Mouse (Mus musculus) heart, postnatal 10 days (tissue): ENCODE measurements around the gene 1520401A03Rik. TPM values are rescaled to one million over a fixed set of nuclear protein-coding genes. Genes with fewer than 3 reads are reported as not detected.

Source experiments
- DNase-seq, 2 experiments: peaks; one replicate each; pipeline ENCODE4 v3.0.0; 2021
- intact Hi-C: fragments of 180-260 bp; cut with DNase I; formaldehyde crosslinking; loops from one replicate; pipeline ENCODE4 v1.15.1; 2025
- total RNA-seq, 2 experiments: library from RNA; stranded (reverse); gene quantifications; 2 replicates each; pipeline ENCODE4 v1.2.3; 2021

Gene 1520401A03Rik
- total RNA-seq, 2 experiments from 2014 or later: not detected

DNA sequence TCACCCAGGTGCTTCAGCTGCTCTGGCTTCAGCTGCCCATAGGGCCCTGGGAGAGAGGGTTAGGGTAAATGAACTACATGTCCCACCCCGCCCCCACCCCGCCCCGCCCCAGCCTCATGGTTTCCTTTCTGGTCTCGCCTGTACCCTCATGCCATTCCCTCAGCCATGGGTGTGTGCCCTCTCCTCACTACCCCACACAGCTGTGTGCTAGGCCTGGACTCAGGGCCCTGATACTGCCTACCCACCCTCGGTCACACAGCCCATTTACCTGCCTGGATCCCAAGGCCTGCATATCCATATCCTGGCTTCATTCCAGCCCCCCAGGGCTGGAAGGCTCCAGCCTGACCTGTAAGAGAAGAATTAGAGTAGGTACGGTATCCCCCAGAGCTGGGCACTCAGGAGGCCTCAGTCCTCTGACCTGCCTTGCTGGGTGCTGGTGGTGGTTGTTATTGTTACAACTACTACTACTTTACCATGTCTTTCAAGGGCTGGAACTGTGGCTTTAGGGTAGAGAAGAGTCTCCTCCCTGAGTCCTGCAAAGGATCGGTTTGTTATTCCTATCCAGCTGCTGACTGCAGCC lies 17.0 kb downstream of the 1520401A03Rik start:
- intact Hi-C loops: loop anchor here (2.0 to 5.0 kb wide), 2 partner anchors 43 to 135 kb away; partner anchors contain the start of gene Bicdl2

GRCm38 (mm10) chr17:23704741-23705140 lies 17.8 kb downstream of the 1520401A03Rik start:
- intact Hi-C loops: loop anchor here (5.0 kb wide), 1 partner anchor 42 kb away; the partner anchor contains the start of gene Bicdl2
- no peak for DNase-seq

More for the DNA sequence above, 17.0 kb downstream of the 1520401A03Rik start:
- no peak for DNase-seq

DNA sequence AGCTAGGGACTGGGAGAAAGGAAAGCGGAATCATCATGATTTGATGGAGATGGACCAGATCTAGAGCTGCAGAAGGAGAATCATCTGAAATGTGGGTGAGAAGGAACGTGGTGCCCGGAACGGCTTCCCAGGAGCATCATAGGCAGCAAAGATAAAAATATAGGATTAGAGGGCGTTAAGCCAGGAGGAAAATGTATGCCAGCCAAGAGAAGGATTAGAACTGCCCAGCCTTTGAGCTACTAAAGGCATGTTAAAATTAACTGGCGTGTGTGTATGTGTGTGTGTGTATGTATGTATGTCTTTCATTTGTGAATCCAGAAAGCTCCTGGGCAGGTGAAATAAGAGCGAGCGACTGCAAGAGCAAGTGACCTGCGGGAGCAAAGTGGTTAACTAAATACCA lies 19.3 kb downstream of the 1520401A03Rik start:
- intact Hi-C loops: no loop called here

GRCm38 (mm10) chr17:23700079-23700478 lies 22.5 kb downstream of the 1520401A03Rik start:
- intact Hi-C loops: no loop called here
- peak; percentile 92 to 94 for DNase-seq

More for the DNA sequence above, 19.3 kb downstream of the 1520401A03Rik start:
- no peak for DNase-seq

DNA sequence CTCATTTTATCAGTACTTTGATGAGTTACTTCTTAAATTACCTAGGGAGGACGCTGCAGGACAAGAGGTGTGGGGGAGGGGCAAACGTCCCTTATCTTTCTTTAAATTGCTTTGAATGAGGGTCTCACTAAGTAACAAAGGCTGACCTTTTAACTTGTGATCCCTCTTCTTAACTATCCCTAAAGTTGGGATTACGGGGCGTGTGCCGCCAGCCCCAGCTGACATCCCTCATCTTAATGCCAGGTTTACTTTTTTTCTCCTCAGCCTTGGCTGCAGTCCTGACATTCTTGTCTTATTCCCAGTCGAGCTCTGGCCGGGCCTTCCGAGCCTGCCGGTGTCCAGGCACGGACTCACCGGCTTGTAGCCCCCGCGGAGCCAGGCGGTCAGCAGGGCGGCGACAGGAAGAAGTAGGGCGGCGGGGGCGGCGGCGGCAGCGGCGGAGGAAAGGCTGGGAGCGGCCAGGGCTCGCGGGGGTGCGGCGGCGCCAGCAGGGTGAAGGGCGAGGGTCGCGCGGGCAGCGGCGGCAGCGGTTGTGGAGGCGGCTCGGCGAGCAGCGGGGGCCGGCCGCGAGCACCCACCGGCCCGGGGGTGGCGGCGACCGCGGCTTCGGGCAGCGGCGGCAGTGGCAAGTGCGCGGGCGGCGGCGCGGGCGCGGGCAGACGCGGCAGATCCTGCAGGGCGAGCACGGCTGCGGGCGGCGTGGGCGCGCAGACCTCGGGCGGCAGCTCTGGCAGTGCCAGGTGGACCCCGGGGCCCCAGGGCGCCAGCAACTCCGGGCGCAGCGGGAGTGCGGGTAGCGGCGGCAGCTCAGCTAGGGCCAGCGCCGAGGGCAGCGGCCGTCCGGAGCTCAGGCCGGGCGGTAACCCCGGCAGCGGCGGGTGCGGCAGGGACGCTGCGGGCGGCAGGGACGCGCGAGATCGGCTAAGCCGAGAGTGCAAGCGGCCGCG lies 23.2 kb downstream of the 1520401A03Rik start:
- intact Hi-C loops: loop anchor here (1.0 kb wide), 1 partner anchor 22 kb away; the partner anchor contains the start of gene Tnfrsf12a

GRCm38 (mm10) chr17:23695801-23696200 lies 26.8 kb downstream of the 1520401A03Rik start:
- intact Hi-C loops: no loop called here
- no peak for DNase-seq

More for the DNA sequence above, 23.2 kb downstream of the 1520401A03Rik start:
- peak; percentile 65 to 67 for DNase-seq

DNA sequence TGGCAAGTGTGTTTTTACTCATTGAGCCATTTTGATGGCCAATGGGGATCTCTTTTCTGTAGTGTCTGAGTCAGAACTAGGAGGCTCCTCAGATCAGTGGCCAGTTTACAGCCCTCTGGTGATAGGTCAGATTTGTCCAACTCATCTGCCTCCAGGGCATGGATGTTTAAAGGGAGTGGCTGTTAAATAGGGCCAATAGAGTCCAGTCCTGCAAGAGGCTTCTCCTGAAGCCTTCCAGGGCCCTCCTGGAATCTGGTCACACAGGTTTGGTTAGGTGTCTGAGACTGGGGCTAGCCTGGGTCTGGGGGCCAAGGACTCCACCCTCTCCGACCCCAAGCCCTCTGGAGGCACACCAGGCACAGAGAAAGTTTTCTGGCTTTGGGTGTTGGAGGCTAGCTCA lies 28.1 kb downstream of the 1520401A03Rik start:
- intact Hi-C loops: no loop called here
- no peak for DNase-seq

DNA sequence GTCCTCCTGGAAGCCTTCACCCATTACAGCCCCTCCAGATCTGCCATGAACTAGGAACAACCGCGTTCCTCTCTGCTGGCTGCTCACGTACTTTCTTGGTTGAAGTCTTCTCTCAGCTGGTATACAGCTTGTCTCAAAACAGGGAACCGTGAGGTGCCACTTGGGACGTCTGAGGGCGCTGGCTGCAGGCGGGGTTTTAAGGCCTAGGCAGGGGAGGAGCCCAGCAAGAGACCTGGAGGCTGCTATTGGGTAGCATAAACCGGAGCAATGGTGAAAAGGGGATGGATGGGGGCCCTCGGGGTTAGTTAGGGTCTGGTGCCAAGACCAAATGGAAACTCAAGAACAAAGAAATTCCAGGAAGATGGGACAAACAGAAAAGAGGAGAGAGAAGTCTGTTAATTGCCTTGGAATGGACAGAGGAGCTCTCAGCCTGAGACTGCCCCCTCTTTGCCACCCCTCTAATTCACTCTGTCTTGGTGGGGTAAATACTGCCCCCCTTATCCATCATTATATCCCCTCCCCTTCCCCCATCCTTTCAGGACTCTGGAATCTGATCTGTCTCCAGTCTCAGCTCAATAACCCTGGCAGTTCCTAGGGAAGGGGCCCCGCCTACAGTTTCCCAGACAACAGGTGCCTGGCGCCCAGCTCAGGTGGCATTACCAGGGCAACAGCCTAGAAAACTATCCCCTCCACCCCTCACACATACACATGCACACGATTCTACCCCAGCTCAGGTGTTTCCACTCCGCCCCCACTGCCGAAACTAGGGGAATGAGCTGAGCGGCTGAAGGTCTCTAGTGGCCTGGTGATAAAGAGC lies 38.5 kb downstream of the 1520401A03Rik start, which contains the start of gene Cldn9:
Cldn9 (minus strand) TSS at position 171 of the 817 bp plus-strand sequence.
- intact Hi-C loops: no loop called here
- no peak for DNase-seq

GRCm38 (mm10) chr17:23683226-23683625 lies 39.4 kb downstream of the 1520401A03Rik start:
- intact Hi-C loops: no loop called here
- no peak for DNase-seq

DNA sequence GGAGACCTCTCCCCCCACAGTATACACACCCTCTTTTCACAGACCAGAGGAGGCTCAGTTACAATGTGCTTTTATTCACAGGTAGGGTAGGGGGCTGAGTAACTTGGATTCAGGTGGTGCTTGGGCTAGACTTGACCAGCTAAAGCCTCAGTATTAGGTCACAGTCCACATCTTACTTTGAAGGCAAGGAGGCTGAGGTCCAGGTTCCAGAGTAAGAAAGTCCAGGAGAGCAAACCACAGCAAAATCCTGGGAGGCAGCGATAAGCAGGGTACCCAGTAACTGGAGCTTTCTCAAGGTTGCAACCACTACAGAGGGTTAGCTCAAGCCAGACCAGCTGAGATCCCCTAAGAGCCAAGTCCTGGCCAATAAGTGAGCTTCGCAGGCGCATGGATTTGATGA lies 40.1 kb downstream of the 1520401A03Rik start:
- intact Hi-C loops: no loop called here
- DNase-seq: no peak

DNA sequence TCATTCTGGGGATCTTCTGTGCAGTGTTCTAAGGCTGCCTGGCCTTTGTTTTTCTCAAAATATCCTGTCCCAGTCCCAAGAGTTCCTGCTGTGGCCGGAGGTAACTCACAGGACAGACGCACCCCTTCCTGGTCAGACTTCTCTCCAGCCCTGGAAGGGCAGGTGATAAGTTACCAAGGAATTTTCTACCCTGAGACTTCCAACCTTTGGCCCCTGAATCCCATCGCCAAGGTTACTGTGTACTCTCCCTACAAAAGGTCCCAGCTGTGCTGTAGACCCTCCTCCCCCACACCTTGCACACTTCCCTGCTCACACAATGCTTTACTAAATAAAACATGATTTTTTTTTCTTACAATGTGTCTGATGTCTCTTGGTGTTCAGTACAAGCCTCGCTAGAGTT lies 40.5 kb downstream of the 1520401A03Rik start:
- no peak for DNase-seq
- intact Hi-C loops: no loop called here

DNA sequence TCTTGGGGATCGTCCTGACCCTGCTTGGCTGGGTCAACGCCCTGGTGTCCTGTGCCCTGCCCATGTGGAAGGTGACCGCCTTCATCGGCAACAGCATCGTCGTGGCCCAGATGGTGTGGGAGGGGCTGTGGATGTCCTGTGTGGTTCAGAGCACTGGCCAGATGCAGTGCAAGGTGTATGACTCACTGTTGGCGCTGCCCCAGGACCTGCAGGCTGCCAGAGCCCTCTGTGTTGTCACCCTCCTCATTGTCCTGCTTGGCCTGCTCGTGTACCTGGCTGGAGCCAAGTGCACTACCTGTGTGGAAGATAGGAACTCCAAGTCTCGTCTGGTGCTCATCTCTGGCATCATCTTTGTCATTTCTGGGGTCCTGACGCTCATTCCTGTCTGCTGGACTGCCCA lies 41.5 kb downstream of the 1520401A03Rik start:
- intact Hi-C loops: no loop called here
- no peak for DNase-seq

- DNase-seq: no peak
- intact Hi-C loops: no loop called here
Observed at GRCm38 (mm10) chr17:23680336-23680735, 42.2 kb downstream of the 1520401A03Rik start.

GRCm38 (mm10) chr17:23679127-23679835 lies 43.3 kb downstream of the 1520401A03Rik start, which contains the start of gene Cldn6:
TSS of gene Cldn6 (plus strand) at chr17:23679249.
- intact Hi-C loops: no loop called here
- DNase-seq: no peak

- intact Hi-C loops: loop anchor here (1.0 kb wide), 1 partner anchor 22 kb away; no protein-coding TSS in a partner anchor
Observed at GRCm38 (mm10) chr17:23677236-23677679, 45.3 kb downstream of the 1520401A03Rik start, which contains the start of gene Tnfrsf12a. TSS of gene Tnfrsf12a (minus strand) at chr17:23677468.

DNA sequence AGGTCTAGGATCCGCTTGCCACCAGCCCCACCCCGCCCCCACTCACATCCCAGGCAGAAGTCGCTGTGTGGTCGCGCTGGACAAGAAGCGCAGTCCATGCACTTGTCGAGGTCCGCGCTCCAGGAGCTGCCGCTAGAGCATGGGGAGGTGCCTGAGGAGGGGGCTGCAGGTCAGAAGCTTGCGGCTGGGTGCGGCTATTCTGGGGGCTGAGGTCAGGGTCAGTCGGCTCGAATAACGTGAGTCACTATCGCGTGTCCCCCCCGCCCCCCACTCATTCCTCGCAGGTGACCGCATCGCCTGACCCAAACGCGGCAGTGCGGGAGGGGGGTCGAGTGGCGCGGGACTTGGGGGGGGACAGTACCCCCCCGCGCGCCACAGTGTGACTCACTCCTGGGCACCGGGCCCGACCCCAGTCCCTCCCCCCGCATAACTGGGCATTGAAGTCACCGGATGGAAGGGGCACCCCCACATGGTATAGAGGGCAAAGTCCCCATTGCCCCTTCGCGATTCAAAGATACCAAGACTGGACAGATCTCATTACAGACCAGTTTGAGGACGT lies 46.0 kb downstream of the 1520401A03Rik start:
- intact Hi-C loops: loop anchor here (1.0 kb wide), 1 partner anchor 23 kb away; no protein-coding TSS in a partner anchor
- peak; percentile 77 to 78 for DNase-seq

More at GRCm38 (mm10) chr17:23677236-23677679, 45.3 kb downstream of the 1520401A03Rik start, which contains the start of gene Tnfrsf12a:
- peak; percentile 89 to 90 for DNase-seq

DNA sequence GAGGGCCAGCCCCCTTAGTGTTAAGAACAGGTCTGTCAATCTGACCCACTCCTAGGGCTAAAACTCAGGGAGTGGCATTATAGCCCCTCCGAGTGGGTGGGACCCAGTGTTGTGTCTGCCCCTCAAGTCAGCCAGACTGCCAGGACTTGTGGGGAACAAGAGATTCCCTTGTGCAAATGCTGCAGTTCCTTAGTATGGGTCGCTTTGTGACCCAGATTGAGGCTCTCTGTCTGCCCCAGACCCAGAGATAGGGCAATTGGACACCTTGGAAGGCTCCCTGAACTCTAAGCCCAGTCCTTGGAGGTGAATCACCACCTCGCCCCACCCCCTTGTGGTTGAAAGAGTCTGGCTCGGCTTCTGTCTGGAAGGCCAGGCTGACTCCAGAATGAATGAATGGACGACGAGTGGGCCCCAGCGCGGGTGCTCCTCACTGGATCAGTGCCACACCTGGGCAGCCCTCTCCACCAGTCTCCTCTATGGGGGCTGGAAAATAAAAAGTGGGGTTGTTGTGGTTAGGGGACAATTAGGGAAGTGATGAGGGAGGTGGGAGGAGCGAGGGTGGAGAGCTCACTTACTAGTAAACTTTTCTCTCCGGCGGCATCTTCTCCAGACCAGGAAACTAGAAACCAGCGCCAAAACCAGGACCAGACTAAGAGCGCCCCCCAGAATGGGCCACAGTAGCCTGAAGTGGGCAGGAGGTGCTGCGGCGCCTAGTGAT lies 46.9 kb downstream of the 1520401A03Rik start:
- peak; percentile 69 to 71 for DNase-seq
- intact Hi-C loops: no loop called here

DNA sequence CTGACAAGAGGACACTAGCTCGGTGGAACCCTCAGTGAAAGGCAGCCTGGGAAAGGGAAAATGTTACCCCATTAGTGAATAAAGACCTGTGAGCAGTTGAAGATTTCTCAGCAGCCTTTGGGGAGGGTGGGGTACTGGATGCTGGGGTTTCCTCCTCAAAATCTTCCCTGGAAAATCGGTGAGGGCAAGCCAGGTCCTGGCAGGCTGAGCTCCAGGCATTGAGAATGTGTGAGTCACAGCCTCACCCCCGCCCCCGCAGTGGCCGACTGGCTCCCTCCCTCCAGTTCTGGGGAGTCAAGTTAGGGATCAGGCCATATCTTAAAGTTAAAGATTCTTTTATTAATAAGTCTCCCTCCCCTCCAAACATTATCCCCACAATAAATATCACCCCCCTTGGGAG lies 47.5 kb downstream of the 1520401A03Rik start:
- intact Hi-C loops: no loop called here

More for the DNA sequence above, 47.5 kb downstream of the 1520401A03Rik start:
- peak; percentile 77 to 83 for DNase-seq
